12 mouse cellular contexts compared by ENCODE assay signal in the genomic region with DNA sequence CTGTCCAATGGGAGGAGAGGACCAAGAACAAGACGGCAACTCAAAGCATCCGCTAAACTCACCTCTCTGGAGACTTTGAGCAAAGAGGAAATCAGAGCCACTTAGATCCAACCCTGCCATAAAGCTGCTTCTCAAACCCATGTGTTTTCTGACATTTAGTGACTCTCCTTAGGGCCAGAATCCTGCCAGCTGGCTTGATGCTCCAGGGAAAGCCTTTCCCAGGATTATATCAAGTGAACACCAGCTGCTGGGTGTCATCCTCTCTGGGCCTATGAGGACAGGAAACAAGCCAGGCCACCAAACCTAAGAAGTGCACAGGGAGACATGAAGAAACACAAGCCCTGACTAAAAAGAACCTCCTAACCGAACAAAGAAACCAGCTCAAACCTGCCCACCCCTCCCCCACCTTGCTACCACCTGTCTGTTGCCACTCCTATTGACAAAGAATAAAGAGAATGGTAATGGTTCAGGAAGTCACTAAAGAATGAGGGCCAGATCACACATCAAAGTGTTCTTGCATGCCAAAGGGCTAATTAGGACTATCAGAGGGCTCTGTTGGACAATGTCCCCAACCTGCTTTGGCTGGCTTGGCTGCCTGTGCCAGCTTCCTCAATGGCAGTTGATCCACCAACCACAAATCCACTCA.
DNase-seq lines count a peak whose midpoint lies in the region; ATAC-seq and TF ChIP-seq lines count a peak whose summit lies in the region.
"Had no signal": no experiment of that assay in that cellular context is flagged by ENCODE, and none has a peak within 500 bp of the region (broad histone marks: within the 10 kb centered on the region; RNA-seq: fewer than 3 reads in every experiment).

No protein-coding gene starts in this region.

- no peaks in the 10 kb centered on the region for H3K27me3 ChIP-seq in liver, embryonic 11.5 days (replicated peaks; ENCODE audit: control insufficient read depth, insufficient read depth, low read length)
- H3K27me3 ChIP-seq in liver, postnatal 0 days (ENCODE audit: insufficient read depth, low read length) = no peaks in the 10 kb centered on the region
- H3K27me3 ChIP-seq: midbrain, embryonic 12.5 days; neural tube, embryonic 13.5 days had no signal

- no peaks in the 10 kb centered on the region for H3K4me1 ChIP-seq in liver, embryonic 11.5 days (replicated peaks; ENCODE audit: control insufficient read depth, insufficient read depth, low read length)
- H3K4me1 ChIP-seq in liver, postnatal 0 days (ENCODE audit: insufficient read depth) = no peaks in the 10 kb centered on the region
- H3K4me1 ChIP-seq: midbrain, embryonic 12.5 days had no signal

- WGBS in liver, embryonic 11.5 days = 78% methylated on average over 3 of the region's 3 CpGs
- WGBS in liver, postnatal 0 days (ENCODE audit: insufficient replicate concordance) = 81% methylated on average over 3 of the region's 3 CpGs

- H3K27ac ChIP-seq in liver, embryonic 11.5 days (ENCODE audit: low read depth, low read length) = no peak overlapping the region
- no peak overlapping the region for H3K27ac ChIP-seq in liver, postnatal 0 days (ENCODE audit: low read depth)
- H3K27ac ChIP-seq: hindbrain, embryonic 10.5 days; midbrain, embryonic 12.5 days; neural tube, embryonic 13.5 days had no signal

- peak; percentile 76 for DNase-seq in gastrocnemius, adult 18-20 months (ENCODE audit: low spot score)
- DNase-seq in gastrocnemius, postnatal 4 days (ENCODE audit: low spot score in 2 of 2) = no peak
- DNase-seq in liver, embryonic 11.5 days (ENCODE audit: low spot score) = peak; percentile 15
- no peak for DNase-seq in liver, postnatal 0 days
- DNase-seq in R1 (ENCODE audit: low read depth, low spot score) = peak; percentile 76
- DNase-seq in heart, postnatal 4 days = peak; percentile 28
- DNase-seq: kidney, postnatal 25 days had no signal

- TF ChIP-seq EP300 in liver, postnatal 0 days (IDR thresholded peaks at IDR 0.05; ENCODE audit: low read depth) = no peak

- H3K9me3 ChIP-seq in liver, embryonic 11.5 days (ENCODE audit: control insufficient read depth, low read length) = no peaks in the 10 kb centered on the region
- H3K9me3 ChIP-seq in liver, postnatal 0 days (ENCODE audit: low read length) = no peaks in the 10 kb centered on the region
- H3K9me3 ChIP-seq: hindbrain, embryonic 10.5 days; midbrain, embryonic 12.5 days; neural tube, embryonic 13.5 days had no signal

- TF ChIP-seq CTCF in liver, postnatal 0 days (IDR thresholded peaks at IDR 0.05; ENCODE audit: low read depth) = no peak

- no peaks in the 10 kb centered on the region for H3K36me3 ChIP-seq in liver, embryonic 11.5 days (ENCODE audit: control insufficient read depth, insufficient read depth, low read length)
- H3K36me3 ChIP-seq in liver, postnatal 0 days (replicated peaks; ENCODE audit: insufficient read depth, low read length) = no peaks in the 10 kb centered on the region

- H3K4me2 ChIP-seq in liver, embryonic 11.5 days = no peak overlapping the region
- no peak overlapping the region for H3K4me2 ChIP-seq in liver, postnatal 0 days (ENCODE audit: low read depth, low read length)
- H3K4me2 ChIP-seq: midbrain, embryonic 12.5 days; neural tube, embryonic 13.5 days had no signal

- no peak overlapping the region for H3K9ac ChIP-seq in liver, embryonic 11.5 days (ENCODE audit: low read depth, low read length)
- H3K9ac ChIP-seq in liver, postnatal 0 days (replicated peaks) = no peak overlapping the region
- H3K9ac ChIP-seq: midbrain, embryonic 12.5 days; neural tube, embryonic 13.5 days had no signal

- H3K4me3 ChIP-seq in liver, embryonic 11.5 days (ENCODE audit: low read depth, low read length) = no peak overlapping the region
- H3K4me3 ChIP-seq in liver, postnatal 0 days (ENCODE audit: low read depth, low read length) = no peak overlapping the region
- H3K4me3 ChIP-seq: hindbrain, embryonic 10.5 days; midbrain, embryonic 12.5 days; neural tube, embryonic 13.5 days had no signal

- ATAC-seq in liver, embryonic 11.5 days (replicated peaks; ENCODE audit: low FRiP score) = no peak
- ATAC-seq in liver, postnatal 0 days = no peak
- no peak for ATAC-seq in megakaryocyte progenitor cell, adult 5-6 weeks (replicated peaks; ENCODE audit: poor library complexity)
- ATAC-seq in activated CD4-positive, CD25-positive, alpha-beta regulatory T cell, adult 4 months = no peak

Comparison
In these comparisons a context has a peak if more than half of its experiments do, and no peak if none do; other contexts are left out.
1. DNase-seq: peak in gastrocnemius, adult 18-20 months (single experiment), liver, embryonic 11.5 days (single experiment), R1 (single experiment) and heart, postnatal 4 days (single experiment); none in gastrocnemius, postnatal 4 days (0 of 2) and liver, postnatal 0 days (single experiment).